Mouse (Mus musculus) Patski (cell line): Measurements from ENCODE around the gene Gp9. TPM values are rescaled to one million over a fixed set of nuclear protein-coding genes. Genes with fewer than 3 reads are reported as not detected.

Experiments used
- ATAC-seq: fragments of 100-300 bp; one replicate; pipeline ENCODE4 v1.8.0; 2021
- CTCF ChIA-PET: fragments of 350-600 bp; sonication (Branson Sonifier 250); formaldehyde crosslinking; loops from one replicate; lab custom pipeline; 2022; ENCODE audit warnings: inconsistent platforms; lab: Charles Lee
- POLR2A ChIA-PET: fragments of 350-600 bp; sonication (Branson Sonifier 250); formaldehyde crosslinking; loops from one replicate; lab custom pipeline; 2022; ENCODE audit warnings: antibody characterized with exemption, inconsistent platforms; lab: Charles Lee
- DNase-seq: peaks from one replicate; pipeline ENCODE4 v3.0.0-alpha.2; 2011; ENCODE audit warnings: low read depth, low spot score
- H3K27me3 ChIP-seq: fragments of 371-371 bp; one replicate; pipeline ENCODE4 v1.5.1; 2021
- CTCF ChIP-seq: fragments of 100-300 bp; IDR thresholded peaks from one replicate; pipeline ENCODE4 v1.5.1; 2021
- in situ Hi-C: fragments of 300-500 bp; cut with MboI; formaldehyde crosslinking; loops from 3 replicates; pipeline ENCODE4 v1.11.1; 2018; ENCODE audit warnings: low pct_unique_long_range_greater_than_20kb, mixed read lengths
- polyA plus RNA-seq: library from polyadenylated mRNA; unstranded; gene quantifications from one replicate; pipeline ENCODE4 v1.2.3, GENCODE M21; 2021

Gp9 gene
- polyA plus RNA-seq, 1 experiment from 2014 or later: not detected

DNA sequence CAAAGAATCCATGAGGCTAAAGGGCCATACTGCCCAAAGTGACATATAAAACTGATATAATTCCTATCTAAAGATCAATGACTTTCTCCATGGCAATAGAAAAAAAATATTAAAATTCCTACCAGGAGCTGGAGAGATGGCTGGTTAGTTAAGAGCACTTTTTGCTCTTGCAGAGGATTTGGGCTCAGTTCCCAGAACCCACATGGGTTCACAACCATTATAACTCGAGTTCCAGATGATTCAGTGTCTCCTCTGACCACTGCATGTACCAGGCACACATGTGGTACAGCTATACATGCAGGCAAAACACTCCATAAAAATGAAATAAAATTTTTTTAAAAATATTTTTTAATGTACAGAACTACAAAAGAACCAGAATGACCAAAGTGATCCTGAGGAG is 3.4 kb upstream of the Gp9 start:
- ChIA-PET CTCF (no interaction called here), POLR2A (no interaction called here)
- in situ Hi-C loops: no loop called here
- DNase-seq (no peak), ATAC-seq (no peak)
- no peak for TF ChIP-seq CTCF
- peaks cover 9% of the 10 kb centered on the region for H3K27me3 ChIP-seq

DNA sequence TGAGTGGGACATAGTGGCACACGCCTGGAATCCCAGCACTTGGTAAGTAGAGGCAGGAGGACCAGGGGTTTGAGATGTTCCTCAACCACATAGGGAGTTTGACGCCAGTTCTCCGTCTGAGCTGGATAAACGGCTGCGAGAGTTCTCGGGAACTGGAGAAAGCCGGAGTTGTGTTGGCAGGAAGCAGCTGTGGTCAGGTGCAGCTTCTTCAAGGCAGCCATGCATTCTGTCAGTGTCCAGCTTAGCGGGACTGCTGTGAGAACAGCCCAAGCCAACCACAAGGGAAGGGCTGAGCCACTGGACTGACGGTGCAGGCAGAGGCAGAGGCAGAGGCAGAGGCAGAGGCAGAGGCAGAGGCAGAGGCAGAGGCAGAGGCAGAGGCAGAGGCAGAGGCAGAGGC is 3.0 kb upstream of the Gp9 start:
- DNase-seq: no peak

DNA sequence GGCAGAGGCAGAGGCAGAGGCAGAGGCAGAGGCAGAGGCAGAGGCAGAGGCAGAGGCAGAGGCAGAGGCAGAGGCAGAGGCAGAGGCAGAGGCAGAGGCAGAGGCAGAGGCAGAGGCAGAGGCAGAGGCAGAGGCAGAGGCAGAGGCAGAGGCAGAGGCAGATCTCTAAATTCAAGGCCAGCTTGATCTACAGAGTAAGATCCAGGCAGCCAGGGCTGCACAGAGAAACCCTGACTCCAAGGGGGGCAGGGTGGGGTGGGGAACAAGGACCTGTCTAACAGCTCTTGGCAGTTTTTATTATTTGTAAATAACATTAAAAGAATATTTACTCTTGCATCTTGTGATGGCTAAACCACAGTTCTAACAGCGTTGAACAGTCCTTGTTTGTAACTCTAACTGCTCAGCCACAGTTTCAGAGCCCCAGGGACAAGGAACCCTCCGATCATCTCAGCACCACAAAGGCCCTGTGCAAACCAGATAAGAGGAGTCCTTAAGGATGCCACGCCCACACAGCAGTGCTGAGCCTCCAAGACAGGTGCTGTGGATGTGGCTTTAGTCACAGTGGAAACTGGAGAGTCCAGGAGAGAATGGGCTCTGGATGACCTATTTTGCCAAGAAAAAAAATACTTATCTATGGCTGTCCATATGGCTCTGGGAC is 2.2 kb upstream of the Gp9 start:
- TF ChIP-seq CTCF: no peak
- peaks cover 9% of the 10 kb centered on the region for H3K27me3 ChIP-seq
- ChIA-PET CTCF (no interaction called here), POLR2A (no interaction called here)
- in situ Hi-C loops: no loop called here
- DNase-seq (no peak), ATAC-seq (no peak)

More for the DNA sequence above, 3.0 kb upstream of the Gp9 start:
- peaks cover 9% of the 10 kb centered on the region for H3K27me3 ChIP-seq
- no peak for TF ChIP-seq CTCF
- CTCF ChIA-PET: no interaction called here
- in situ Hi-C loops: no loop called here
- ATAC-seq: no peak
- POLR2A ChIA-PET: no interaction called here

DNA sequence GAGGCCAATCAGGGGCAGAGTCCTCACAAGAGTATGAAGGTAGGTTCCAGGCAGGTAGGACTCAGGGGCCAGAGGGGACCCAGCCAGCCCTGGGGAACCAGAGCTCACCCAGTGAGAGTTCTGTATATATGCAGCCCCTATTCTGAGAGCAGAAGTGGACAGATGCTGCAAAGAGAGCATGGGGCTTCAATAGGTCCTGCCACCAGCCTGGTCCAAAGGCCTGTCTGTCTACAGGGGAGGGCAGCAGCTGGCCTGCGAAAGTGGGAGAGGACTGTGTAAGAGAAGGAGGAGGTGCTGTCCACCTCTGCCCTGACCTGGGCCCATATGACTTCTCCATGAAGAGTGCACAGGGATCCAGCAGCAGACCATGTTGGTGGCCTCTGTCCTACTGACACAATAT is 1.2 kb upstream of the Gp9 start:
- in situ Hi-C loops: no loop called here

DNA sequence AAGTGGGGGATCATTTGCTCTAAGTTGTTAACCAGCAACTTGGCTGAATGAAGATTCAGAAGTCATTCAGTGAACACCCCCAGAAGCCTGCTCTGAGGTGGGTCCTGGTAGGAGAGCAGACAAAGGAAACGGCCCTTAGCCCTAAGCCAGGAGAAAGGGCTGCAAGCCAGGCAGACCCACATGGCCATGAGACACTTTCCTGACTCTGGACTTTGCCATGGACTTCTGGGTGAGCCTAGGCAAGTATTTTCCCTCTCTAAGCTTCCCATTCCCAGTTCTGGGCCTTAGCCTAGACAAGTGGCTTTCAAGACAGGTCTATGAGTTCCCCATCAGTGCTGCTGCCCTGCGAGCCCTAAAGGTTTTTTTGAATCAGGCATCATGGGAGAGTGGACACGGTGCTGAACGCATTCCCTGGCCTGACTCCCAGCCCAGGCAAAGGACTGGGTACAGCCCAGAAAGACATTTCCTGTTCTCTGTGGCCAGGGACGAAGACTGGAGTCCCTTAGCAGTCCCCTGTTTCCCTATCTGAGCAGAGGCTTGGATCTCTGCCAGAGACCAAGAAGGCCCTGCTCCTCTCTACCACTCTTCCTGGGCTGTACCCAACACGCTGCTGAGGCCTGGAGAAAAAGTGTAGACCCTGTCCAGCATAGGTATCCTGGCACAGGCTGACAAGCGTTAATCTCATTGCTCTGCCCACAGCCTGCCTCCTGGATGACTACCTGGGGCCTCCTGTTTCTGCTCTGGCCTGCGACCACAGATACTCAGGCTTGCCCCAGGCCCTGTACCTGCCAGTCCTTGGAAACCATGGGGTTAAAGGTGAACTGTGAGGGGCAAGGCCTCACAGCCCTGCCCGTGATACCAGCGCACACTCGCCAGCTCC is 662 bp downstream of the Gp9 start:
- H3K27me3 ChIP-seq: peaks cover 1% of the 10 kb centered on the region
- ATAC-seq (peak; percentile 26), DNase-seq (no peak)
- POLR2A ChIA-PET: no interaction called here
- in situ Hi-C loops: no loop called here
- CTCF ChIA-PET: no interaction called here
- no peak for TF ChIP-seq CTCF

More for the DNA sequence above, 1.2 kb upstream of the Gp9 start:
- DNase-seq (no peak), ATAC-seq (no peak)
- ChIA-PET CTCF (no interaction called here), POLR2A (no interaction called here)
- no peak for TF ChIP-seq CTCF
- peaks cover 9% of the 10 kb centered on the region for H3K27me3 ChIP-seq

DNA sequence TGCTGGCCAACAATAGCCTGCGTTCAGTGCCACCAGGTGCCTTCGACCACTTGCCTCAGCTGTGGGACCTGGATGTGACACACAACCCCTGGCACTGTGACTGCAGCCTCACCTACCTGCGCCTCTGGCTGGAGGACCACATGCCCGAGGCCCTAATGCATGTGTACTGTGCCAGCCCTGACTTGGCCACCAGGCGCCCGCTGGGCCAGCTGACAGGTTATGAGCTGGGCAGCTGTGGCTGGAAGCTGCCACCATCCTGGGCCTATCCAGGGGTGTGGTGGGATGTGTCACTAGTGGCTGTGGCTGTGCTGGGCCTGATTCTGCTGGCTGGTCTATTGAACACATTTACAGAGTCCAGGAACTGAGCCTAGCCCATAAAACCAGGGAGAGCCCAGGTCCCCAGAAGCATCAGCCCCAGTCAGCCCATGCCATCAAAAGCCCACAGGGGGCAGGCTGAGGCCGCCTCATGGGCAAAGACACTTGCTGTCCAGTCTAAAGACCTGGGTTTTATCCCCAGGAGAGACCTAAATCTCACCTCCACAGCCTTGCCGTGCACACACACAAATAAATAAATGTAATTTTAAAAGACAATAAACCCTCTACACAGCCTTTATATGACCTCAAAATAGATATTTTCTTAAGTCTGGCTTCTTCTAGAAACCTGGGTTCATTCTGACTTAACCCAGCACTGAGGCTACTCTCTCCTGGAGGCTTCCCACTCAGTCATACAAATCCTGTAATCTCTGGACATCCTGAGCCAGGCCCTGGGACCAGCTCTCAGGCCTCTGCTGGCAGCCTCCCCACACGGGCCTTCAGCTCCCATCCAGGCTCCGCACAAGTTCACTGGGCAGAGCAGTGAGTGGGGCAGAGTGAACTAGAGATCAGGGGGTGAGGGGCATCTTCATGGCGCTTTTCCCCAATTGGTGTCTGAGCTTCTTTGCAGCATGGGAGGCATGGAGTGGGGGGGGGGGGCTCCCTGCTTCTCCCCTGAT is 1.6 kb downstream of the Gp9 start:
- no peaks in the 10 kb centered on the region for H3K27me3 ChIP-seq
- no peak for TF ChIP-seq CTCF
- DNase-seq (no peak), ATAC-seq (peak; percentile 17)
- ChIA-PET CTCF (no interaction called here), POLR2A (no interaction called here)
- in situ Hi-C loops: no loop called here

DNA sequence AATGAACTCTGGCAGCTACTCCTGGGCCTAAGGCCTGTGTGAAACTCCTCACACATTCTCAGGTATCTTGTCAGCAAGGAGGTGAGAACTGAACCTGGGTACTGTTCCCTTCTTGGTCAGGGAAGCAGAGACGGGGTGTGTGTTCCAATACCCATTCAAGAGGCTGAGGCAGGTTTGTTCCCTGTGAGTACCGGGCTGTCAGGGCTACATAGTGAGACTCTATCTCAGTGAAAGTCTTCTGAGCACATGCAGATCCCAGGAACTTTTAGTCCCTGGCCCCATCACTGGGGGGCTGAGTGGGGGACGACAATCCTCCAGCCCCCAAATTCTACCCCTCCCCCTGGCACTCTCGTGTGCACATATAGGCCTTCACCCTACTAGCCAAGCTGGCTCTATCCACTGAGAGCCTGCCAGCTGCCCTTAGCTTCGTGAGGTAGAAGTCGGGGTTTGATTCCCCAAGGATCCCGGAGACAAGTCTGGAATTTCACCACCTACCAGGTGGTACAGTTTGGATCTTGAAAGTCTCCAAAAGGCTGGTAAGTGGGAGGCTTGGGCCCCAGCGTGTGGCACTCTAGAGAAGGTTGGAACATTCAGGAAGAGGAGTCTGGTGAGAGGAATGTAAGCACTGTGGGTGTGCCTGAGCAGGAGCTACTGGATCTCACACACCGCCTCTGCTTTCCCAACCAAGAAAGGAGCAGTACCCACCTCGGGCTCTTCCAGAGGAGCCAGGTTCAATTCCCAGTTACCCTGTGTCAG is 2.9 kb downstream of the Gp9 start:
- TF ChIP-seq CTCF: no peak
- in situ Hi-C loops: no loop called here
- ChIA-PET POLR2A (interaction anchor here (0.5 to 0.7 kb wide), 2 partner anchors 18 to 1890 kb away, joined by 3 to 5 read pairs; no protein-coding TSS in a partner anchor), CTCF (no interaction called here)
- ATAC-seq: no peak
- H3K27me3 ChIP-seq: no peaks in the 10 kb centered on the region
- DNase-seq: no peak

DNA sequence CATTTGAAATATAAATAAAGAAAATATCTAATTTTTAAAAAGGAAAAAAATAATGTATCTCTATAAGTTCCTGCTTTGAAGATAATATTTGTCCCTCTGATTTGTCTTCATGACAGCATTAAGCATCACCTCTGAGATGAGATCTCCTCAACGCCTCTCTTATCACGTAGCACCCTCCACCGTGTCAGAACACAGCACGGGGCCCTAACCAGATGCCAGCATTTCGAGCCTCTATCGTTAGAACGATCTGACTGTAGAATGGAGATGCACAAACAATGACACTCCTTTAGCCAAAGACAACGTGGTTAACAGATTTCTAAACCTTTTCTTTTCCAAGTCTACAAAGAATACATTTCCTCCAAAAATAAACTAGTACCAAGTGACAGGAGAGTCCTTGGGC is 6.2 kb downstream of the Gp9 start:
- no peak for DNase-seq
- ATAC-seq: no peak
- ChIA-PET CTCF (no interaction called here), POLR2A (no interaction called here)
- H3K27me3 ChIP-seq: no peaks in the 10 kb centered on the region
- TF ChIP-seq CTCF: no peak
- in situ Hi-C loops: no loop called here

DNA sequence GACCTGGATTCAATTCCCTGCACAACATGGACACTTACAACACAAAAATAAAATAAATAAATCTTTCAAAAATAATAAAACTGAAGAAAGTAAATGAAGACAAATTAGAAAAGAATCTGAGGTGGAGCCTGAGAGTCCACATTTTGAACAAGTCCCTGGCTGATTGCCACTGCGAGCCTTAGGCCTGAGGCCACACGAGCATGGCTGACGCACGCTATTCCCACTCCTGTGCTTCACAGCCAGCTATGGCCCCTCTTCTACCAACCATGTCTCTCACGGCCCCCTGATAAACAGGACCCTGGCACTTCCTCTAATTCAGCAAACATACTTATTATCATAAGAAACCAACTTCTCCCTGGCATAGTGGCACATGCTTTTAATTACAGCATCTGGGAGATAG is 8.7 kb downstream of the Gp9 start:
- no peak for TF ChIP-seq CTCF
- H3K27me3 ChIP-seq: no peaks in the 10 kb centered on the region
- in situ Hi-C loops: no loop called here
- DNase-seq (no peak), ATAC-seq (no peak)
- ChIA-PET CTCF (no interaction called here), POLR2A (no interaction called here)
